Mouse (Mus musculus) left cerebral cortex, adult 2 months (tissue): ENCODE measurements around the gene Rdh19. TPM values are rescaled to one million over a fixed set of nuclear protein-coding genes. Genes with fewer than 3 reads are reported as not detected.
"Not testable (repeated sequence)": the region's sequence is repeated elsewhere in the genome, so short reads cannot be mapped to it uniquely, and the experiment has no call there.

Experiments used
- DNase-seq, 2 experiments: peaks; one replicate each; pipeline ENCODE4 v3.0.0; 2021 to 2022; ENCODE audit warnings: low spot score in 2 of 2, mixed read lengths in 1 of 2; ENCODE audit errors: extremely low spot score in 1 of 2
- H3K27ac ChIP-seq: fragments of 200-600 bp; 2 replicates; pipeline ENCODE4 v1.8.1; 2022
- H3K4me3 ChIP-seq: fragments of 200-600 bp; 2 replicates; pipeline ENCODE4 v1.8.1; 2022
- CTCF ChIP-seq: fragments of 200-600 bp; IDR thresholded peaks from 2 replicates; pipeline ENCODE4 v1.8.1; 2022; ENCODE audit warnings: antibody characterized with exemption, mild to moderate bottlenecking, moderate library complexity
- intact Hi-C: fragments of 180-260 bp; cut with DNase I; formaldehyde crosslinking; loops from one replicate; pipeline ENCODE4 v1.15.1; 2025
- long read RNA-seq, 2 experiments: library from polyadenylated mRNA; stranded (forward); transcript quantifications; one replicate each; pipeline ENCODE4 v2.0.0; 2021; ENCODE audit warnings: borderline mapping rate in 2 of 2
- total RNA-seq, 2 experiments: library from RNA; stranded (reverse); gene quantifications; 2 replicates each; pipeline ENCODE4 v1.2.3; 2021

Rdh19 gene
- not detected for total RNA-seq
- long read RNA-seq, experiment 1, result 0 reads
- long read RNA-seq, experiment 2, result 0 reads

DNA sequence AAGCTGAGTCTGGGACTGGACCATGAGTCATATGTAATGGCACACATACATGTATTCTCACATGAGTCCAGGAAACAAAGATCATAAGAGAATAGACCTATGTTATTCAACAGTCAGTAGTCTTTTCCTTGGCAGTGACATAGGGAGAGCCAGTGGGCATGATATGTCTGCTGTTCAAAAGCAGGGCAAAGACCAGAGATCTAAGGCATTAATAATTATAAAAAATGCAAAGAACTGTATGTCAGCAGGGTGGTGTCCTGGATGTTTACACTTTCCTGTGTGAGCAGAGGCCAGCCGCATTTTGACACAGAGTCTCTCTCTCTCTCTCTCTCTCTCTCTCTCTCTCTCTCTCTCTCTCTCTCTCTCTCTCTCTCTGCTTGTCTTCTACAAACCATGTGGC is at the start of gene Rdh19:
Gene Rdh19 (plus strand): TSS at position 301 of the 400 bp plus-strand sequence.
- no peak for DNase-seq
- intact Hi-C loops, result no loop called here
- no peak for TF ChIP-seq CTCF

DNA sequence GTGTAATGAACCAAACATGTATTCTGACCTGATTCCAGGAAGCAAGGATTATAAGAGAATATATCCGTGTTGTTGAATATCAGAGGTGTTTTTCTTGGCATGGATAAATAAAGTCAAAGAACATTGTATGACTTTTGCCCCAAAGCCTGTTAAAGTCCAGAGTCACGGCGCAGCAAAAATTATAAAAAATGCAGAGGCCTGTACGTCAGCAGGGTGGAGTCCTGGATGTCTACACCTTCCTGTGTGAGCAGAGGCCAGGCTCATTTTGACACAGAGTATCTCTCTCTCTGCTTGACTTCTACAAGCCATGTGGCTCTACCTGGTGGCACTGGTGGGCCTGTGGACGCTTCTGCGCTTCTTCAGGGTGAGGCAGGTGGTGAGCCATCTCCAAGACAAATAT is 48.8 kb upstream of the Rdh19 start, which contains the start of gene Rdh16:
Gene Rdh16 (plus strand): TSS at position 262 of the 400 bp plus-strand sequence.
- no peak for DNase-seq
- TF ChIP-seq CTCF, result no peak
- H3K27ac ChIP-seq, result no peak within 1 kb of the TSS
- H3K4me3 ChIP-seq, result no peak within 1 kb of the TSS
- intact Hi-C loops, result no loop called here

More for the DNA sequence above, at the start of gene Rdh19:
- Histone ChIP-seq H3K4me3 (no peak within 1 kb of the TSS), H3K27ac (no peak within 1 kb of the TSS)

DNA sequence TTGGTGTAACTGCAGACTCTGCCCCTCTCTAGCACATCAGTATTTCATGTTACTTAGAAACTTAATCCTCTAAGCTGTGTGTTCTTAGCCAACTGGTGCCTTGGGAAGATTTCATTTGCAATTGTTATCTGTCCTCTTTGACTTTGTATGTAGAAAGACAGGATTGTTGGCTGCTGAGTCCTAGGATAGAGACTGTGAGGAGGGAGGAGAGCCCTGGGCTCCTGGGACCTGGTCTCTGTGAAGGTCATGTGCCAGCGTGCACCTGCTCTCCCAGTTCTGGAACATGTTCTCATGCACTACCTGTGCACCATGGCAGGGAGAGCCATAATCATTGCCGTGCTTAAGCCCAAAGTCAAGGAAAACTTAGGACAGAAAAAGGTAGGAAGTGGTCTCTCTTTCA is 48.1 kb upstream of the Rdh19 start:
- no peak for DNase-seq
- Histone ChIP-seq H3K4me3 (no peak overlapping the region), H3K27ac (no peak overlapping the region)
- intact Hi-C loops, result no loop called here
- no peak for TF ChIP-seq CTCF

DNA sequence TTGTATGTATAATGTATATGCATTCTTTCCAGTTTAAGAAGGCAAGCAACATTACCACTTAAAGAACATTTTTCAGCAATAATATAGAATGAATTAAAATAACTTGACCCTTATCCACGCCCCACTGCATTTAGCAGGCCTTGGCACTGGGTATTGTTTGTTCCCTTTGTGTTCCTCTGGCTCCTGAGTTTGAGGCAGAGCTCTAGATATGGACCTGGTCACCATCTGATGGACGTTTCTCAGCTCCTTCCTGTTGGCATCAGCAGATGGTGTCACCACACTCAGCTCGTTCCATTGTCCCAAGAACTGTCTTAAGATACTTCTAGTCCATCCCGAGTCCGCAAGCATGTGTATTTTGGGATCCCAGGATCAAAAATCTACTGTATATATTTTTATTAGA is 47.5 kb upstream of the Rdh19 start:
- no peak for TF ChIP-seq CTCF
- H3K4me3 ChIP-seq, result no peak overlapping the region
- H3K27ac ChIP-seq, result no peak overlapping the region
- intact Hi-C loops, result no loop called here
- no peak for DNase-seq

DNA sequence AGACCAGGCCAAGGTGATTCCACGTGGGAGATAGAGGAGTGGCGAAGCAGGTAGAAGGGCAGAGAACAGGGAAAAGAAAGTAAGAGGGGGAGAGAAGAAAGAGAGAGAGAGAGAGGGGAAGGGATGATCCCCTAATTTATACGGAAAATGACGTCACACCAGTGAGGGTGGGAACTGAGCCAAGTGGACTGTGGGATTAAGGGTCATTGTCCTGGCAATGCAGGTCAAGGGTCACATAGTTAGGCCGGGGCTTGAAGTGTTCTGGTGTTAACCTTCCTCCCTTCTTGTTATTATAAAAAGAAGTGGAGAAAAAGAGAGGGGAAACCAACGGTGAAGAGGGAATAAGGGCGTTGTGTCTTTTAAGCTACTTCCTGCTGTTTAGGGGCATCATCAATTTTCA is 45.3 kb upstream of the Rdh19 start:
- intact Hi-C loops, result no loop called here
- no peak overlapping the region for H3K27ac ChIP-seq
- no peak overlapping the region for H3K4me3 ChIP-seq
- no peak for DNase-seq
- no peak for TF ChIP-seq CTCF

DNA sequence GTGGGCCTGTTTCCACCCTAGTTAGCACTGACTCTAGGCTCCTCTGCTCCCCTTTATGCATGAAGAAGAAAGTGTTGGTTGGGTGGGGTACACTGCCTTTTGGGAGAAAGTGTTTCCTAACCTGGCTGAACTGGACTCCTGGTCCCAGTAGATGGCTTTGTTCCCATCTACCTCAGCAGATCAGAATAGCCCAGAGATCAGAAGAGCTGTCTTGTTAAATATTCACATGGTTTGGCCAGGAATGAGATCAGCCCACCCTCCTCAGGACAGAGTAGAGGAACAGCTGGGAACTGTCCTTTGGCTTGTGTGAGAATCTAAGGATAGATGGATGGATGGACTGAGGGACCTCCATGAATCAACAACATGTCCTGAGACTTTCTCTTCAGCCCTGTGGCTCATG is 33.8 kb upstream of the Rdh19 start:
- TF ChIP-seq CTCF, result no peak
- Histone ChIP-seq H3K4me3 (no peak overlapping the region), H3K27ac (no peak overlapping the region)
- intact Hi-C loops, result no loop called here
- no peak for DNase-seq

DNA sequence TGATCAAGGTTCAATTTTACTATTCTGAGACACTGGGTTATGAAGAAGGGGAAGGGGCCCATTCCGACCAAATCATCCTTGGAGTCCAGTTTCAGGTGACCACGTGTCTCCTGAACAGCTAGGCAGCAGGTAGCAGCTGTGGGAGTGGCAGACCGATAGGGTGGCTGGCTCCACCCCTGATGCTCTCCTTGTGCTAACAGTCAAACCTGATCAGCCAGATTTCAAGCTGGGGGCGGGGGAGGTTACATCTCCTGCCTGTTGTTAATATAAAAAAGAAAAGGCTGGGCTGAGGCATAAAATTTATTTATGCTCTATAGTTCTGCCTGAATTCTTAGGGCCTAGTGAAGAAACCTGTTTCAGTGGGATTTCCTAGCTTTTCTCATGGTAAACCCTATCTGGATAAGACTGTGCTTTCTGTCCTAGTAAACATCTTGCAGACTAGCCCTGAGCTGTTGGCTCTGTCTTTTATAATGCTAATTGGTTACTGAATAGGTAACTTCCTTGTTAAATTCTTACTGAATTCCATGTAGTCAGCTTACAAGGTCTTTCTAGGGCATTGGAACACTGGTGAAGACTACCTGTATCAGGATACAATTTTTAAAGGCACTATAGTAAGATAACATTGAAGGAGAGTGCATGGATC is 32.3 kb upstream of the Rdh19 start:
- H3K27ac ChIP-seq, DNase-seq, intact Hi-C loops, H3K4me3 ChIP-seq: not testable (repeated sequence)

DNA sequence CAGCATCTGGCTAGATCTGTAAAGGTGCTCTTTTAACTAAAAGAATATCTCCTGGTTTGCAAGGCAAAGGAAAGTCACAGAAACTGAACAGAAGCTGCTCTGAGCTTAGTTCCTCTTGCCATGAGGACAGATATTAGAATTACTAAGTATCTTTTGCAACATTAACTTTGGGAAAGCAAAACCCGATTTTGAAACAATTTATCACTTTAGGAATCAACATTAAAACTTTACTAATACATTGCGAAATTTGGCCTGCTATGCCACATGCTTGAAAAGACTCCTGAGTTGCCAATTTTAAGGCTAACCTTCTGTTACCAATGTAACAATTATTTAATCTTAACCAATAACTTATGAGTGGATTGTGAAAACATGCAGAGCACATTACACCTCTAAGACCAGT is 27.9 kb upstream of the Rdh19 start:
- DNase-seq, H3K4me3 ChIP-seq, H3K27ac ChIP-seq, intact Hi-C loops: not testable (repeated sequence)

DNA sequence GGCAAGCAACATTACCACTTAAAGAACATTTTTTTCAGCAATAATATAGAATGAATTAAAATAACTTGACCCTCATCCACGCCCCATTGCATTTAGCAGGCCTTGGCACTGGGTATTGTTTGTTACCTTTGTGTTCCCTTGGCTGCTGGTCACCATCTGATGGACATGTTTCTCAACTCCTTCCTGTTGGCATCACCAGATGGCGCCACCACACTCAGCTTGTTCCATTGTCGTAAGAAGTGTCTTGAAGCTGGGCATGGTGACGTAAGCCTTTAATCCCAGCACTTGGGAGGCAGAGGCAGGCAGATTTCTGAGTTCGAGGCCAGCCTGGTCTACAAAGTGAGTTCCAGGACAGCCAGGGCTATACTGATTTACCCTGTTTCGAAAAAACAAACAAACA is 24.3 kb upstream of the Rdh19 start:
- no peak for DNase-seq
- H3K4me3 ChIP-seq, result no peak overlapping the region
- intact Hi-C loops, result no loop called here
- no peak overlapping the region for H3K27ac ChIP-seq
- TF ChIP-seq CTCF, result peak; percentile 23

DNA sequence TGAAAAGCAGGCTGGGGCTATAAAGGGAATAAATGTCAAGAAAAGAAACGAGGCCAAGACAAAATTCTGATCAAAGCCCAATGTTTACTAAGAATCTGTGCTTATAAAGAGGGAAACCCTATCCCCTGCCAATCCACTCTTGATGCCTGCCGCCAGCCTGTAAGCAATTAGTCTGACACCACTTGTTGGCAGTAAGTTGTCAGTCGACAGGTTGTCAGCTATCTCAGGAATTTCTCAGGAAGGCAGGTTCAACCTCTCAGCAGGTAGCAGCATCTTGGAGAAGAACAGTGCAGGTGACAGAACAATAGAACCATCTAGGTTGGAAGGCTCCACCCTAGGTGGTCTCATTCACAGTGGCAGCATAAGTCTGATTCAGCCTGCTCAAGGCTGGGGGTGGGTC is 20.6 kb upstream of the Rdh19 start:
- no peak overlapping the region for H3K4me3 ChIP-seq
- intact Hi-C loops, result no loop called here
- no peak overlapping the region for H3K27ac ChIP-seq
- no peak for TF ChIP-seq CTCF
- no peak for DNase-seq

DNA sequence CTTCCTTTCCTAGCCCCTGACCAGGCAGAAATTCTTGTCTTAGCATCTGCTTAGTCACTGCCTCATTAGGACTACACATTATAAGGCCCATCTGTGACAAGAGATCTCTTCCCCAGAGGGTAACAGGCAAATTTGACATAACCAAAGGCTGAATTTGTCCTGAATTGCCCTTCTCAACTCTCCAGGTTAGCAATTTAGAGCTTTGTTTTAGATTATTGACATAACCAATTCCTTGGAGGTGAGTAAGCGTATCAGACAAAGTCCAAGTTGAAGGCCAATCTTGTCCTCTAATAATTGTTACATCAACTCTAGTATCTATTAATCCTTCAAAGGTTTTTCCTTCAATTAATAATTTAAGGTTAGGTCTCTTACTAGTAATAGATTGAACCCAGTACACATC is 15.5 kb upstream of the Rdh19 start:
- H3K27ac ChIP-seq, intact Hi-C loops, DNase-seq, H3K4me3 ChIP-seq: not testable (repeated sequence)

DNA sequence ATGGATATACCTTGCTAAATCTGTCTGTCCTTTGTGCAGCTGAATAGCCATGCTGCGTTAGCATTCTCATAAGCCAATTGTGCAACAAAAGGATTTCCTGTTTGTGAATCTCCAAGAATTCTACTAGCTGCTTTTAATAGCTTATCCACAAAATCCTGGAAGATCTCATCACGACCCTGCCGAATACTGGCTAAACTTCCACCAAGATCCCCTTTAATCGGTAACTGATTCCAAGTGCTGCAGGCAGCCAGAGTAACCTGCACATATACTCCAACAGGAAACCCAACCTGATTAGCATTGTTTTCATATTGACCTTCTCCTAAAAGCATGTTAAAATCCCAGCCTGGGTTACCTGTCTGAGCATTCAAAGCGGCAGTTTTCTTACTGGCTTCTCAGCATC is 14.4 kb upstream of the Rdh19 start:
- no peak for DNase-seq
- no peak for TF ChIP-seq CTCF
- Histone ChIP-seq H3K27ac (no peak overlapping the region), H3K4me3 (no peak overlapping the region)
- intact Hi-C loops, result no loop called here

DNA sequence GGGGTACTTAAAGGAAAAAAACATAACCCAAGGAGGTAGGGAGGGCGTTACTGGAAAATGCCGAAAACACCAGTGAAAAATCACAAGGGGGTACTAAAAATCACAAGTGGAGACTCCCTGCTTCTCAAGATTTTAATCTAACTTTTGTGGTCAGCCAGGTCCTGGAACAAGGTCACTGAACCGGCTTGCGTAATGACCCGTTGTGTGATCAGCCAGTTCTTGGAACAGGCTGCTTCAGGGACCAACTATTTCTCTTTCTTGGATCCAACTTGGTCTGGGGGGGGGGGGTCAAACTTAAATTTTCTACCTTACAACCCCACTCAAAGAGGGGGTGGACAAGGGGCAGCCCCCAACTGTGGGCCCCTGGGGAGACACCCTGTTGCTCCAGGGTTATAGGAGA is 11.9 kb upstream of the Rdh19 start:
- H3K4me3 ChIP-seq, DNase-seq, H3K27ac ChIP-seq, intact Hi-C loops: not testable (repeated sequence)

DNA sequence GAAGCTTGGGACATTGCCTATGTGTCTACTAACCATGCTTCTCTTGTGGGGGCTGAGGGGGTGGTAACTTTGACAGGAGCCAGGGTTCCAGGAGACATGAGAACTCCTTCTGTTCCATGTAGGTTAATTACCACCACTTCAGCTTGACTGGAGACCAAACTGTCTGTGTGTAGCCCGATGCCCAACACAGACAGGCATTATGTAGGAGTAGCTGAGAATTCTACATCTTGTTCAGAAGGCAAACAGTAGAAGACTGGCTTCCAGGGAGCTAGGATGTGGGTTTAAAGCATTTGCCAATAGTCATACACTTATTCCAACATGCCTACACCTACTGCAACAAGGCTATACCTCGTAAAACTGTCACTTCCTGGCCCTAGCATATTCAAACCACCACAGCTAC is 11.2 kb upstream of the Rdh19 start:
- H3K27ac ChIP-seq, result no peak overlapping the region
- no peak overlapping the region for H3K4me3 ChIP-seq
- TF ChIP-seq CTCF, result no peak
- no peak for DNase-seq
- intact Hi-C loops, result no loop called here
